25 mouse cellular contexts compared by ENCODE assay signal in the genomic region with DNA sequence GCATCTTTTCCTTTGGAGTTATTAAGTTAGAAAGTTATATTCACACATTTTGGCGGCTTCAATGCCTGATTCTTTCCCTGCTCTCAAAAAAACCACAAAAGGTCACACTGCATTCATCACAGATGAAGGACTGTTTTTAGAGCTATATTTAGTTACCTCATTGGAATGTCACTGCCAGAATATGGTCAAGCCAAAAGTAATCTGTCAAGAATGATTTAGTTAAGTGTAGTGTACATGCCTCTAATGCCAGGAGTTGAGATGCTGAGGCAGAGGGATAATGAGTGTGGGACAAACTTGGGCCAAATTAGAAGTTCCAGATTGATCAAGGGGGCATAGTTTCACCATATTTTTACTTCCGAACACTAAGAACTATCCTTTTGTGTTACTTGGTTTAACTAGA.
DNase-seq lines count a peak whose midpoint lies in the region; ATAC-seq and TF ChIP-seq lines count a peak whose summit lies in the region.
"Had no signal": no experiment of that assay in that cellular context is flagged by ENCODE, and none has a peak within 500 bp of the region (broad histone marks: within the 10 kb centered on the region; RNA-seq: fewer than 3 reads in every experiment).

No protein-coding gene starts in this region.

- no peaks in the 10 kb centered on the region for H3K36me3 ChIP-seq in heart, embryonic 10.5 days
- no peaks in the 10 kb centered on the region for H3K36me3 ChIP-seq in kidney, postnatal 0 days (ENCODE audit: insufficient read depth, low read length)
- H3K36me3 ChIP-seq: forebrain, embryonic 12.5 days; G1E; limb, embryonic 13.5 days; liver, embryonic 12.5 days; midbrain, embryonic 13.5 days had no signal

- no peak overlapping the region for H3K4me3 ChIP-seq in heart, embryonic 10.5 days
- H3K4me3 ChIP-seq in kidney, postnatal 0 days (replicated peaks; ENCODE audit: low read depth, low read length): no peak overlapping the region
- H3K4me3 ChIP-seq: forebrain, embryonic 12.5 days; limb, embryonic 13.5 days; liver, embryonic 12.5 days; midbrain, embryonic 13.5 days had no signal

- TF ChIP-seq CTCF in kidney, postnatal 0 days (IDR thresholded peaks at IDR 0.05; ENCODE audit: low read depth): no peak

- peak overlapping the region; percentile 59 for H3K27ac ChIP-seq in heart, embryonic 10.5 days
- H3K27ac ChIP-seq in kidney, postnatal 0 days: no peak overlapping the region
- H3K27ac ChIP-seq: forebrain, embryonic 12.5 days; limb, embryonic 13.5 days; liver, embryonic 12.5 days; midbrain, embryonic 13.5 days had no signal

- no peak overlapping the region for H3K4me2 ChIP-seq in kidney, postnatal 0 days (ENCODE audit: low read length)
- H3K4me2 ChIP-seq: forebrain, embryonic 12.5 days; limb, embryonic 13.5 days; liver, embryonic 12.5 days; midbrain, embryonic 13.5 days had no signal

- peaks cover 3% of the 10 kb centered on the region; the same call in 1 of the 2 replicates for H3K4me1 ChIP-seq in heart, embryonic 10.5 days
- no peaks in the 10 kb centered on the region for H3K4me1 ChIP-seq in kidney, postnatal 0 days (replicated peaks; ENCODE audit: insufficient read depth, low read length)
- H3K4me1 ChIP-seq: forebrain, embryonic 12.5 days; liver, embryonic 12.5 days; midbrain, embryonic 13.5 days had no signal

- no peak for DNase-seq in heart, embryonic 10.5 days (ENCODE audit: low spot score)
- no peak for DNase-seq in heart, postnatal 4 days
- DNase-seq in kidney, postnatal 0 days (ENCODE audit: low spot score): peak; percentile 65
- no peak for DNase-seq in kidney, postnatal 14 days
- peak; percentile 18 for DNase-seq in forelimb bud, embryonic 11.5 days (ENCODE audit: low read depth, low spot score)
- DNase-seq in heart, postnatal 10 days: peak; percentile 11 to 21
- DNase-seq in adrenal gland, postnatal 14 days: no peak
- DNase-seq: adrenal gland, adult 8-10 months; B cell, adult 2 months; cerebellum, adult 18-20 months; cerebellum, postnatal 14 days; kidney, adult 11 months; kidney, postnatal 36 days; layer of hippocampus, postnatal 36 days; lung, adult 18-20 months; lung, postnatal 14 days; thymus, postnatal 14 days had no signal

- H3K9ac ChIP-seq in kidney, postnatal 0 days (ENCODE audit: low read depth, low read length): no peak overlapping the region
- H3K9ac ChIP-seq: forebrain, embryonic 12.5 days; limb, embryonic 13.5 days; liver, embryonic 12.5 days; midbrain, embryonic 13.5 days had no signal

- 71% methylated on average over 2 of the region's 2 CpGs for WGBS in heart, embryonic 10.5 days
- WGBS in kidney, postnatal 0 days: 69% methylated on average over 2 of the region's 2 CpGs

- ATAC-seq in kidney, postnatal 0 days (replicated peaks; ENCODE audit: low FRiP score, low read depth): no peak
- ATAC-seq in erythroid progenitor cell, adult 5-6 weeks (replicated peaks; ENCODE audit: low FRiP score, poor library complexity, severe bottlenecking): no peak
- ATAC-seq: activated CD4-positive, CD25-positive, alpha-beta regulatory T cell, adult 4 months; liver, embryonic 12.5 days; midbrain, embryonic 13.5 days had no signal

- H3K9me3 ChIP-seq in heart, embryonic 10.5 days: no peaks in the 10 kb centered on the region
- H3K9me3 ChIP-seq in kidney, postnatal 0 days (replicated peaks; ENCODE audit: low read length): no peaks in the 10 kb centered on the region
- H3K9me3 ChIP-seq: forebrain, embryonic 12.5 days; limb, embryonic 13.5 days; liver, embryonic 12.5 days; midbrain, embryonic 13.5 days had no signal

- H3K27me3 ChIP-seq in heart, embryonic 10.5 days (ENCODE audit: insufficient read depth, poor library complexity, severe bottlenecking): no peaks in the 10 kb centered on the region
- H3K27me3 ChIP-seq in kidney, postnatal 0 days (ENCODE audit: insufficient read depth, low read length): no peaks in the 10 kb centered on the region
- H3K27me3 ChIP-seq: CH12.LX; forebrain, embryonic 12.5 days; limb, embryonic 13.5 days; liver, embryonic 12.5 days; midbrain, embryonic 13.5 days had no signal

- intact Hi-C loops in heart, postnatal 10 days (cut with DNase I): no loop called here

Comparison
In these comparisons a context has a peak if more than half of its experiments do, and no peak if none do; other contexts are left out.
1. DNase-seq: peak in kidney, postnatal 0 days (single experiment), forelimb bud, embryonic 11.5 days (single experiment) and heart, postnatal 10 days (2 of 2); none in heart, embryonic 10.5 days (single experiment), heart, postnatal 4 days (single experiment), kidney, postnatal 14 days (single experiment) and adrenal gland, postnatal 14 days (single experiment).